ENCODE assay signal across 28 mouse cellular contexts in the genomic region with DNA sequence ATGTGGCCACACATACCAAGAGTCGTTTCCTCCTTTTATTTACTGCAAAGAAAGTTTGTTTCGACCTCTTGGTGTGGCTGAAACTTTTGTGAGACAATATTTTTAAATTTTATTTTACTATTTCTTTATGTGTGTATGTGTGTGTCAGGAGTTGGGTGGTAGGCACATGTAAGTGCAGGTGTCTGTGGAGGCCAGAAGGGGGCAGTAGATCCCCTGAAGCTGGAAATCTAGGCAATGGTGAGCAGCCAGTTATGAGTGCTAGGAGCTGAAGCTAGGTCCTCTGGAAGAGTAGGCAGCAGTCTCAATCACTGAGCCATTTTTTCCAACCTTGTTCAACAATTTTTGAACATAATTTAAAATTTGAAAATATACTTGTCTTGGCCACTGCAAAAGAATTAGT. TPM values are rescaled to one million over a fixed set of nuclear protein-coding genes. Genes with fewer than 3 reads are reported as not detected.
DNase-seq lines count a peak whose midpoint lies in the region; ATAC-seq and TF ChIP-seq lines count a peak whose summit lies in the region.
"Had no signal": no experiment of that assay in that cellular context is flagged by ENCODE, and none has a peak within 500 bp of the region (broad histone marks: within the 10 kb centered on the region; RNA-seq: fewer than 3 reads in every experiment).

No protein-coding gene starts in this region.

- no peak overlapping the region for H3K27ac ChIP-seq in liver, postnatal 0 days (ENCODE audit: low read depth)
- no peak overlapping the region for H3K27ac ChIP-seq in forebrain, embryonic 11.5 days (ENCODE audit: low read depth, low read length)
- H3K27ac ChIP-seq: embryonic facial prominence, embryonic 13.5 days; gastrocnemius, adult 2 months; heart, embryonic 10.5 days; hindbrain, embryonic 15.5 days; kidney, embryonic 15.5 days; midbrain, embryonic 12.5 days had no signal

- intact Hi-C loops in heart, postnatal 36 days (cut with DNase I): no loop called here

- TF ChIP-seq CTCF in liver, postnatal 0 days (IDR thresholded peaks at IDR 0.05; ENCODE audit: low read depth): peak; percentile 27

- no peak overlapping the region for H3K4me2 ChIP-seq in liver, postnatal 0 days (ENCODE audit: low read depth, low read length)
- H3K4me2 ChIP-seq in forebrain, embryonic 11.5 days (ENCODE audit: low read depth, low read length, severe bottlenecking): no peak overlapping the region
- H3K4me2 ChIP-seq: embryonic facial prominence, embryonic 13.5 days; hindbrain, embryonic 15.5 days; kidney, embryonic 15.5 days; lung, embryonic 14.5 days; midbrain, embryonic 12.5 days had no signal

- H3K9me3 ChIP-seq in liver, postnatal 0 days (ENCODE audit: low read length): no peaks in the 10 kb centered on the region
- H3K9me3 ChIP-seq in forebrain, embryonic 11.5 days (ENCODE audit: control insufficient read depth, low read length): no peaks in the 10 kb centered on the region
- H3K9me3 ChIP-seq: embryonic facial prominence, embryonic 13.5 days; heart, embryonic 10.5 days; hindbrain, embryonic 15.5 days; kidney, embryonic 15.5 days; midbrain, embryonic 12.5 days had no signal

- H3K36me3 ChIP-seq in liver, postnatal 0 days (replicated peaks; ENCODE audit: insufficient read depth, low read length): no peaks in the 10 kb centered on the region
- no peaks in the 10 kb centered on the region for H3K36me3 ChIP-seq in forebrain, embryonic 11.5 days (ENCODE audit: control insufficient read depth, insufficient read depth, low read length)
- H3K36me3 ChIP-seq: embryonic facial prominence, embryonic 13.5 days; heart, embryonic 10.5 days; hindbrain, embryonic 15.5 days; kidney, embryonic 15.5 days; midbrain, embryonic 12.5 days had no signal

- no peak overlapping the region for H3K9ac ChIP-seq in liver, postnatal 0 days (replicated peaks)
- H3K9ac ChIP-seq in forebrain, embryonic 11.5 days (ENCODE audit: low read length): no peak overlapping the region
- H3K9ac ChIP-seq: embryonic facial prominence, embryonic 13.5 days; hindbrain, embryonic 15.5 days; kidney, embryonic 15.5 days; lung, embryonic 14.5 days; midbrain, embryonic 12.5 days had no signal

- peak; percentile 9 for DNase-seq in heart, adult 11 months
- DNase-seq in heart, postnatal 36 days: no peak
- no peak for DNase-seq in liver, postnatal 0 days
- DNase-seq in liver (no peak), NIH3T3 (ENCODE audit: low read depth) (peak; percentile 6)
- no peak for DNase-seq in forebrain, embryonic 11.5 days (ENCODE audit: low spot score)
- no peak for DNase-seq in cerebellum, adult 9-11 months
- DNase-seq: adrenal gland, adult 2 months; cerebellum, adult 18-20 months; cerebellum, postnatal 25 days; embryo, embryonic 11 days; gastrocnemius, adult 2 months; kidney, postnatal 36 days; lung, embryonic 14.5 days; right cerebral cortex, postnatal 14 days; spleen, adult 18-20 months; thymus, postnatal 25 days had no signal

- no peak for ATAC-seq in liver, postnatal 0 days
- ATAC-seq in forebrain, embryonic 11.5 days (replicated peaks; ENCODE audit: low FRiP score): no peak
- ATAC-seq: CD4-positive, CD25-positive, alpha-beta regulatory T cell, adult 4 months; forebrain, embryonic 14.5 days had no signal

- TF ChIP-seq EP300 in liver, postnatal 0 days (IDR thresholded peaks at IDR 0.05; ENCODE audit: low read depth): no peak

- no peaks in the 10 kb centered on the region for H3K4me1 ChIP-seq in liver, postnatal 0 days (ENCODE audit: insufficient read depth)
- no peaks in the 10 kb centered on the region for H3K4me1 ChIP-seq in forebrain, embryonic 11.5 days (replicated peaks; ENCODE audit: control insufficient read depth, insufficient read depth, low read length)
- H3K4me1 ChIP-seq: embryonic facial prominence, embryonic 13.5 days; heart, embryonic 10.5 days; hindbrain, embryonic 15.5 days; kidney, embryonic 15.5 days; midbrain, embryonic 12.5 days had no signal

- H3K4me3 ChIP-seq in liver, postnatal 0 days (ENCODE audit: low read depth, low read length): no peak overlapping the region
- H3K4me3 ChIP-seq in forebrain, embryonic 11.5 days (ENCODE audit: low read depth, low read length): no peak overlapping the region
- H3K4me3 ChIP-seq: embryonic facial prominence, embryonic 13.5 days; erythroblast, embryonic 14.5 days; gastrocnemius, adult 2 months; heart, embryonic 10.5 days; hindbrain, embryonic 15.5 days; kidney, embryonic 15.5 days; midbrain, embryonic 12.5 days had no signal

- H3K27me3 ChIP-seq in liver, postnatal 0 days (ENCODE audit: insufficient read depth, low read length): no peaks in the 10 kb centered on the region
- no peaks in the 10 kb centered on the region for H3K27me3 ChIP-seq in forebrain, embryonic 11.5 days (ENCODE audit: control insufficient read depth, insufficient read depth, low read length)
- H3K27me3 ChIP-seq: embryonic facial prominence, embryonic 13.5 days; hindbrain, embryonic 15.5 days; kidney, embryonic 15.5 days; midbrain, embryonic 12.5 days had no signal

- 67% methylated on average over 2 of the region's 2 CpGs for WGBS in liver, postnatal 0 days (ENCODE audit: insufficient replicate concordance)
- 83% methylated on average over 2 of the region's 2 CpGs for WGBS in forebrain, embryonic 11.5 days

RNA-seq across cellular contexts. Expression of a gene that starts 9.6 kb away (rescaled TPM):
- total RNA-seq in heart, postnatal 36 days (2021): under 1 TPM; 0.27 to 0.31 TPM
- polyA plus RNA-seq in liver, postnatal 0 days (2015; fragmentation: Nextera tagmentation; extraction: Ambion mirVana): 0.11 and 0.13 TPM in 2 replicates
- 0.87 and 0.92 TPM in 2 replicates for polyA plus RNA-seq in forebrain, embryonic 11.5 days (2014; fragmentation: Nextera tagmentation; extraction: Ambion mirVana)
- total RNA-seq: hematopoietic stem cell, adult 5-6 weeks; megakaryocyte, adult 5-6 weeks; monocyte, adult 5-6 weeks had no signal
- polyA plus RNA-seq: erythroblast, embryonic 14.5 days had no signal

RNA-seq across cellular contexts. Expression of a gene that starts 55.3 kb away (rescaled TPM):
- total RNA-seq in heart, postnatal 36 days (2021): 10 to 100 TPM; 25.0 to 25.4 TPM
- polyA plus RNA-seq in liver, postnatal 0 days (2015; fragmentation: Nextera tagmentation; extraction: Ambion mirVana): 22.2 and 23.8 TPM in 2 replicates
- 31.0 and 36.3 TPM in 2 replicates for polyA plus RNA-seq in forebrain, embryonic 11.5 days (2014; fragmentation: Nextera tagmentation; extraction: Ambion mirVana)

Comparison
In these comparisons a context has a peak if more than half of its experiments do, and no peak if none do; other contexts are left out.
1. DNase-seq: peak in heart, adult 11 months (single experiment) and NIH3T3 (single experiment); none in heart, postnatal 36 days (0 of 2), liver, postnatal 0 days (single experiment), liver (single experiment), forebrain, embryonic 11.5 days (single experiment) and cerebellum, adult 9-11 months (single experiment).